Mouse (Mus musculus): ENCODE measurements around the gene Vmn2r107. TPM values are rescaled to one million over a fixed set of nuclear protein-coding genes. Genes with fewer than 3 reads are reported as not detected.

The Vmn2r107 gene
- total RNA-seq (2021) = not detected

GRCm38 (mm10) chr17:20344942-20345341 lies at the start of gene Vmn2r107:
TSS of gene Vmn2r107 (plus strand) at chr17:20345242.
- intact Hi-C loops (cut with DNase I) = no loop called here
- DNase-seq (ENCODE audit: extremely low spot score in 1 of 2, low spot score in 2 of 2) = no peak

DNA sequence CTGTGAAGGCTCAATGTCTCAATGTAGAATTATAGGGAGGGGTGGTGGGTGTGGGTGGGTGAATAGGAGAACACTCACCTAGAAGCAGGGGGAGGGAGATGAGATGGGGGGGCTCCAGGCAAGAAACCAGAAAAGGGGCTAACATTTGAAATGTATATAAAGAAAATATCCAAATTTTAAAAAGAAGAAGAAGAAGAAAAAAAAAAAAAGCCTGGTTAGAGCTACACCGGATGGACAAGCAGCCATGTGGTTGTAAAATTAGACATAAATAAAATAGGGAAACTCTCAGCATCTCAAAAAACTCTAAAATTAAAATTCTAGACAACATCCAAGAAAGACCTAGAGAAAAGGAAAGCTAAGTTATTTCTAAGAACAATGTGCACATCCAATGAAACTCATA lies 39.3 kb upstream of the Vmn2r107 start:
- intact Hi-C loops (cut with DNase I) = no loop called here
- DNase-seq (ENCODE audit: extremely low spot score in 1 of 2, low spot score in 2 of 2) = no peak

- intact Hi-C loops (cut with DNase I) = no loop called here
- DNase-seq (ENCODE audit: extremely low spot score in 1 of 2, low spot score in 2 of 2) = no peak
Observed at GRCm38 (mm10) chr17:20399105-20399504, 54.1 kb downstream of the Vmn2r107 start.

GRCm38 (mm10) chr17:20413846-20414245 lies 68.8 kb downstream of the Vmn2r107 start, which contains the start of gene Vmn1r224:
TSS of gene Vmn1r224 (plus strand) at chr17:20414146.
- no peak for DNase-seq (ENCODE audit: extremely low spot score in 1 of 2, low spot score in 2 of 2)
- intact Hi-C loops (cut with DNase I) = no loop called here

Other genes starting within 250 kb of the Vmn2r107 start
- not detected for gene Fpr-rs7, start 231.0 kb upstream of the Vmn2r107 start, total RNA-seq (2021)
- not detected for gene Fpr-rs6, start 162.1 kb upstream of the Vmn2r107 start, total RNA-seq (2021)
- not detected for gene Vmn2r105, start 110.2 kb upstream of the Vmn2r107 start, total RNA-seq (2021)
- gene Vmn2r106, start 59.7 kb upstream of the Vmn2r107 start, total RNA-seq (2021) = not detected
- gene Vmn1r224, start 68.9 kb downstream of the Vmn2r107 start, total RNA-seq (2021) = not detected
- gene Vmn2r108, start 136.1 kb downstream of the Vmn2r107 start, total RNA-seq (2021) = not detected
- gene Vmn1r225, start 152.9 kb downstream of the Vmn2r107 start, total RNA-seq (2021) = not detected
- not detected for gene Vmn2r109, start 219.5 kb downstream of the Vmn2r107 start, total RNA-seq (2021)